Mouse (Mus musculus) gastrocnemius, postnatal 14 days (tissue): ENCODE data around the gene Dffb. TPM values are rescaled to one million over a fixed set of nuclear protein-coding genes. Genes with fewer than 3 reads are reported as not detected.

Source experiments
- total RNA-seq, 2 experiments: library from RNA; stranded (reverse); gene quantifications; 2 replicates each; pipeline ENCODE4 v1.2.3; 2021

Gene Dffb
- total RNA-seq, 2 experiments from 2014 or later, result 1.3 to 1.8 TPM

Other genes starting within 250 kb of the Dffb start
- gene A430005L14Rik, start 17.9 kb downstream of the Dffb start, total RNA-seq, result 10 to 100 TPM in 1 of 2 experiments, 1 to 10 TPM in 1; 9.6 to 10.1 TPM
- 10 to 100 TPM; 15.2 to 15.3 TPM for gene Cep104, start 68 bp upstream of the Dffb start, total RNA-seq
- gene Lrrc47, start 36.6 kb upstream of the Dffb start, total RNA-seq, result 10 to 100 TPM; 20.6 to 27.7 TPM
- gene Smim1, start 51.1 kb upstream of the Dffb start, total RNA-seq, result 1 to 10 TPM; 4.0 to 6.3 TPM
- gene Ccdc27, start 67.6 kb upstream of the Dffb start, total RNA-seq, result not detected
- gene Trp73, start 165.1 kb upstream of the Dffb start, total RNA-seq, result under 1 TPM in 1 of 2 experiments, not detected in 1; 0.10 TPM
- gene Wrap73, start 167.2 kb upstream of the Dffb start, total RNA-seq, result 1 to 10 TPM; 7.7 to 8.8 TPM
- gene Tprgl, start 185.5 kb upstream of the Dffb start, total RNA-seq, result 10 to 100 TPM; 81.7 to 84.5 TPM
- 1 to 10 TPM; 2.9 to 3.4 TPM for gene Megf6, start 195.6 kb upstream of the Dffb start, total RNA-seq